Mouse (Mus musculus): ENCODE measurements around the gene F10.
"Not testable (repeated sequence)": the region's sequence is repeated elsewhere in the genome, so short reads cannot be mapped to it uniquely, and the experiment has no call there.

F10 gene

GRCm38 (mm10) chr8:13060441-13061150 lies 23.5 kb downstream of the F10 start, which contains the start of gene Proz:
Proz (plus strand) TSS chr8:13060914.
- no peak for DNase-seq

GRCm38 (mm10) chr8:13063112-13063511 lies 26.0 kb downstream of the F10 start:
- DNase-seq, result no peak

- no peak for DNase-seq
These were observed 36.1 kb downstream of the F10 start for GRCm38 (mm10) chr8:13073255-13073654.

- no peak for DNase-seq
These were observed 37.9 kb downstream of the F10 start for GRCm38 (mm10) chr8:13075044-13075443.

GRCm38 (mm10) chr8:13075579-13075978 lies 38.5 kb downstream of the F10 start:
- not testable (repeated sequence) for DNase-seq

GRCm38 (mm10) chr8:13077542-13077941 lies 40.4 kb downstream of the F10 start:
- DNase-seq, result no peak

- peak; percentile 95 for DNase-seq
These were observed 67.6 kb downstream of the F10 start for GRCm38 (mm10) chr8:13104691-13105086.

- DNase-seq, result peak; percentile 98
These were observed 68.2 kb downstream of the F10 start, which contains the start of the genes Pcid2 and Cul4a for GRCm38 (mm10) chr8:13105087-13105881. Pcid2 (minus strand) TSS chr8:13105459. Cul4a (plus strand) TSS chr8:13105621.

GRCm38 (mm10) chr8:13105908-13106551 lies 68.9 kb downstream of the F10 start:
- peak; percentile 63 for DNase-seq
